Mouse (Mus musculus): ENCODE data around the gene Yipf4.

- TF ChIP-seq CTCF (IDR thresholded peaks at IDR 0.05) (no peak), EP300 (IDR thresholded peaks at IDR 0.05) (no peak)
These were observed 37.7 kb downstream of the Yipf4 start for GRCm38 (mm10) chr17:74526806-74527653.
